Mouse (Mus musculus) CH12.LX (cell line): ENCODE data around the gene Apex1. TPM values are rescaled to one million over a fixed set of nuclear protein-coding genes. Genes with fewer than 3 reads are reported as not detected.

Experiments used
- DNase-seq: peaks from one replicate; pipeline ENCODE4 v3.0.0-alpha.2; 2013; ENCODE audit errors: extremely low read depth
- H3K27ac ChIP-seq: 2 replicates; pipeline ENCODE4 v1.5.1; 2012; ENCODE audit warnings: low read depth, mild to moderate bottlenecking, control low read depth, moderate library complexity; ENCODE audit not compliant: insufficient read depth
- H3K27me3 ChIP-seq: replicated peaks from 2 replicates; pipeline ENCODE3; 2012; ENCODE audit warnings: inconsistent platforms
- H3K36me3 ChIP-seq, 2 experiments: replicated peaks in 1 of 2; 2 replicates each; pipeline versions ENCODE3 to v1.6.1; 2012; ENCODE audit warnings: inconsistent platforms in 1 of 2, low read length in 1 of 2, mild to moderate bottlenecking in 1 of 2, mixed read lengths in 1 of 2, moderate library complexity in 1 of 2; ENCODE audit not compliant: control insufficient read depth in 1 of 2, insufficient read depth in 1 of 2
- H3K4me1 ChIP-seq, 2 experiments: 2 replicates each; pipeline ENCODE4 v1.6.1; 2012; ENCODE audit warnings: inconsistent platforms in 1 of 2, moderate library complexity in 1 of 2; ENCODE audit not compliant: insufficient read depth in 2 of 2, control insufficient read depth in 1 of 2
- H3K4me2 ChIP-seq: 2 replicates; pipeline ENCODE4 v1.6.1; 2012; ENCODE audit warnings: low read depth, mild to moderate bottlenecking, control low read depth; ENCODE audit not compliant: poor library complexity, insufficient read depth, severe bottlenecking
- H3K4me3 ChIP-seq, 3 experiments: fragments of 150-350 bp in 1 of 3; sonication (generic) in 1 of 3; replicated peaks in 1 of 3; 2 replicates each; pipeline versions ENCODE3 to v1.5.1; 2011 to 2012; ENCODE audit warnings: low read depth in 2 of 3, low read length in 2 of 3, mild to moderate bottlenecking in 2 of 3, moderate library complexity in 2 of 3, control low read depth in 1 of 3, improper control_type of control experiment in 1 of 3, inconsistent platforms in 1 of 3, mixed read lengths in 1 of 3; ENCODE audit not compliant: poor library complexity in 1 of 3
- H3K79me2 ChIP-seq: replicated peaks from 2 replicates; pipeline ENCODE4 v1.6.1; 2012; ENCODE audit warnings: mild to moderate bottlenecking, moderate library complexity; ENCODE audit not compliant: control insufficient read depth, poor library complexity, insufficient read depth, severe bottlenecking; ENCODE audit errors: extremely low read depth
- H3K9ac ChIP-seq: 2 replicates; pipeline ENCODE4 v1.6.1; 2012; ENCODE audit warnings: low read depth, mild to moderate bottlenecking, control low read depth, moderate library complexity; ENCODE audit not compliant: insufficient read depth
- H3K9me3 ChIP-seq: replicated peaks from 2 replicates; pipeline ENCODE3; 2012; ENCODE audit warnings: low read length, inconsistent platforms, mixed read lengths
- BHLHE40 ChIP-seq: IDR thresholded peaks from 2 replicates; pipeline ENCODE4 v1.6.1; 2011; ENCODE audit warnings: mild to moderate bottlenecking, low read depth, low read length, improper control_type of control experiment
- CHD2 ChIP-seq: IDR thresholded peaks from 2 replicates; pipeline ENCODE4 v1.6.1; 2011; ENCODE audit warnings: low read length, improper control_type of control experiment
- CTCF ChIP-seq, 2 experiments: IDR thresholded peaks in 1 of 2; conservative IDR thresholded peaks in 1 of 2; 2 replicates each; pipeline ENCODE4 v1.5.1; 2011 to 2012; ENCODE audit warnings: low read depth in 2 of 2, low read length in 2 of 2, improper control_type of control experiment in 1 of 2, inconsistent platforms in 1 of 2, mild to moderate bottlenecking in 1 of 2, moderate library complexity in 1 of 2
- ETS1 ChIP-seq: conservative IDR thresholded peaks from 2 replicates; pipeline ENCODE4 v1.6.1; 2012; ENCODE audit warnings: low read depth, mild to moderate bottlenecking, inconsistent platforms, low read length, improper control_type of control experiment, moderate library complexity
- GABPA ChIP-seq: IDR thresholded peaks from 2 replicates; pipeline ENCODE4 v1.6.1; 2012; ENCODE audit warnings: low read depth, low read length, improper control_type of control experiment, inconsistent platforms; ENCODE audit not compliant: insufficient replicate concordance
- IRF4 ChIP-seq: IDR thresholded peaks from 2 replicates; pipeline ENCODE4 v1.6.1; 2014; ENCODE audit warnings: low read depth, mild to moderate bottlenecking, inconsistent platforms, low read length, improper control_type of control experiment
- JUND ChIP-seq: conservative IDR thresholded peaks from 2 replicates; pipeline ENCODE4 v1.6.1; 2011; ENCODE audit warnings: low read depth, low read length, improper control_type of control experiment
- MAFK ChIP-seq: IDR thresholded peaks from 2 replicates; pipeline ENCODE4 v1.6.1; 2011; ENCODE audit warnings: low read length, improper control_type of control experiment; ENCODE audit not compliant: insufficient replicate concordance
- MAZ ChIP-seq: IDR thresholded peaks from 2 replicates; pipeline ENCODE4 v1.6.1; 2012; ENCODE audit warnings: low read depth, mild to moderate bottlenecking, inconsistent platforms, low read length, improper control_type of control experiment, moderate library complexity
- MXI1 ChIP-seq: IDR thresholded peaks from 2 replicates; pipeline ENCODE4 v1.6.1; 2011; ENCODE audit warnings: mild to moderate bottlenecking, low read depth, low read length, improper control_type of control experiment
- MYC ChIP-seq: IDR thresholded peaks from 2 replicates; pipeline ENCODE4 v1.6.1; 2011; ENCODE audit warnings: low read depth, mild to moderate bottlenecking, improper control_type of control experiment, low read length
- NRF1 ChIP-seq: IDR thresholded peaks from 2 replicates; pipeline ENCODE4 v1.6.1; 2014; ENCODE audit warnings: low read depth, mild to moderate bottlenecking, inconsistent platforms, low read length, improper control_type of control experiment, moderate library complexity
- RAD21 ChIP-seq: IDR thresholded peaks from 2 replicates; pipeline ENCODE4 v1.6.1; 2011; ENCODE audit warnings: low read depth, mild to moderate bottlenecking, low read length, improper control_type of control experiment, moderate library complexity
- SMC3 ChIP-seq: IDR thresholded peaks from 2 replicates; pipeline ENCODE4 v1.6.1; 2011; ENCODE audit warnings: low read depth, low read length, improper control_type of control experiment
- TCF12 ChIP-seq: IDR thresholded peaks from 2 replicates; pipeline ENCODE4 v1.6.1; 2014; ENCODE audit warnings: low read depth, mild to moderate bottlenecking, inconsistent platforms, low read length, improper control_type of control experiment
- USF1 ChIP-seq: IDR thresholded peaks from 2 replicates; pipeline ENCODE4 v1.6.1; 2014; ENCODE audit warnings: low read depth, mild to moderate bottlenecking, inconsistent platforms, low read length, improper control_type of control experiment
- USF2 ChIP-seq: conservative IDR thresholded peaks from 2 replicates; pipeline ENCODE4 v1.6.1; 2011; ENCODE audit warnings: low read depth, low read length, improper control_type of control experiment
- ZC3H11A ChIP-seq: IDR thresholded peaks from 2 replicates; pipeline ENCODE4 v1.6.1; 2012; ENCODE audit warnings: low read depth, mild to moderate bottlenecking, inconsistent platforms, low read length, improper control_type of control experiment
- dilution Hi-C: fragments of 300-500 bp; cut with MboI; formaldehyde crosslinking; loops from 2 replicates; pipeline ENCODE4 v1.14.3; 2020; ENCODE audit warnings: low sequenced_read_pairs; ENCODE audit not compliant: extremely low pct_unique_long_range_greater_than_20kb, extremely low pct_ligation_motif_present
- in situ Hi-C: fragments of 300-500 bp; cut with MboI; formaldehyde crosslinking; loops from 3 replicates; pipeline ENCODE4 v1.14.3; 2019; ENCODE audit warnings: low sequenced_read_pairs, low pct_ligation_motif_present, low pct_unique_long_range_greater_than_20kb, mixed read lengths
- polyA plus RNA-seq: library from polyadenylated mRNA; unstranded; fragments of >175 nt; gene quantifications from 2 replicates; pipeline ENCODE4 v1.2.1, GENCODE M21; 2012; ENCODE audit warnings: low read depth; ENCODE audit not compliant: insufficient read length
- total RNA-seq, 2 experiments: library from RNA; depleted of rRNA; stranded (reverse); fragments of 300-350 nt in 1 of 2; fragments of >200 nt in 1 of 2; gene quantifications; 2 replicates each; pipeline ENCODE4 v1.2.3; 2012 to 2014

Gene Apex1
- total and polyA plus RNA-seq, 3 experiments: 178 to 427 (median 353) TPM

- no peak for DNase-seq
- dilution Hi-C loops: no loop called here
- H3K27ac ChIP-seq: no peak overlapping the region
- no peaks in the 10 kb centered on the region for H3K9me3 ChIP-seq
- no peak overlapping the region for H3K9ac ChIP-seq
- H3K27me3 ChIP-seq: no peaks in the 10 kb centered on the region
- in situ Hi-C loops: no loop called here
- no peaks in the 10 kb centered on the region for H3K36me3 ChIP-seq
- H3K4me2 ChIP-seq: no peak overlapping the region
- peaks cover 5 to 15% of the 10 kb centered on the region in 2 experiments for H3K4me1 ChIP-seq
- H3K79me2 ChIP-seq: no peaks in the 10 kb centered on the region
- H3K4me3 ChIP-seq: no peak overlapping the region
- TF ChIP-seq CHD2: no peak
- TF ChIP-seq CTCF (conservative IDR thresholded peaks at IDR 0.05 in 1 of 2, IDR thresholded peaks at IDR 0.05 in 1 of 2; ENCODE audit: low read depth in 2 of 2, low read length in 2 of 2): no peak
Observed at GRCm38 (mm10) chr14:50968216-50968980, 43.6 kb downstream of the Apex1 start.

DNA sequence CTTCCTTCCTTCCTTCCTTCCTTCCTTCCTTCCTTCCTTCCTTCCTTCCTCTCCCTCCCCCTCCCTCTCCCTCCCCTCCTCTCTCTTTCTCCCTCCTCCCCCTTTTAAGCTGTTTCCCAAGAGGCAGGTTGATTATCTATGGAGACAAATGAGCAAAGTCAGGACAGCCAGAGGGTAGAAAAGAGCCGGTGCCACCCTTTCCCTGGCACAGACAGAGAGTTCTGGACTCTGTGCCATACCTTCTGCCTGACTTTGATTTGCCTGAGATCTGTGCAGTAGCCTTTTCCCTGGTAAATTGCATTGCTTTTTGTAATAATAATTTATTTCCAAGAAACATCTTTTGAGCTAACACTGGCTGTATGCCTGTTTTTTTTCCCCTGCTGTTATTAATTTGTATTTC, 44.3 kb downstream of the Apex1 start:
- Histone ChIP-seq H3K36me3 (no peaks in the 10 kb centered on the region), H3K79me2 (no peaks in the 10 kb centered on the region), H3K4me3 (no peak overlapping the region), H3K9ac (no peak overlapping the region), H3K9me3 (no peaks in the 10 kb centered on the region), H3K27ac (no peak overlapping the region), H3K27me3 (no peaks in the 10 kb centered on the region), H3K4me1 (peaks cover 5 to 15% of the 10 kb centered on the region in 2 experiments), H3K4me2 (no peak overlapping the region)
- dilution Hi-C loops (no loop called here), in situ Hi-C loops (no loop called here)
- TF ChIP-seq ETS1: no peak
- TF ChIP-seq ZC3H11A: no peak
- TF ChIP-seq MAZ: no peak
- TF ChIP-seq CTCF (conservative IDR thresholded peaks at IDR 0.05 in 1 of 2, IDR thresholded peaks at IDR 0.05 in 1 of 2; ENCODE audit: low read depth in 2 of 2, low read length in 2 of 2): no peak
- TF ChIP-seq TCF12: no peak
- TF ChIP-seq IRF4: no peak
- no peak for DNase-seq

GRCm38 (mm10) chr14:50969558-50970544, 45.1 kb downstream of the Apex1 start:
- Histone ChIP-seq H3K4me2 (no peak overlapping the region), H3K36me3 (no peaks in the 10 kb centered on the region), H3K9me3 (no peaks in the 10 kb centered on the region), H3K4me1 (peaks cover 5 to 15% of the 10 kb centered on the region in 2 experiments), H3K27me3 (no peaks in the 10 kb centered on the region), H3K27ac (no peak overlapping the region), H3K79me2 (no peaks in the 10 kb centered on the region), H3K4me3 (no peak overlapping the region), H3K9ac (no peak overlapping the region)
- in situ Hi-C loops: no loop called here
- no peak for TF ChIP-seq USF2
- TF ChIP-seq MAFK: no peak
- no peak for TF ChIP-seq RAD21
- no peak for TF ChIP-seq BHLHE40
- no peak for TF ChIP-seq IRF4
- no peak for TF ChIP-seq NRF1
- TF ChIP-seq JUND: no peak
- TF ChIP-seq MXI1: no peak
- TF ChIP-seq SMC3: no peak
- TF ChIP-seq MYC: no peak
- TF ChIP-seq USF1: no peak
- TF ChIP-seq GABPA: no peak
- DNase-seq: no peak
- dilution Hi-C loops: no loop called here
